Mouse (Mus musculus) liver, embryonic 13.5 days (tissue): ENCODE measurements around the gene Ccndbp1. TPM values are rescaled to one million over a fixed set of nuclear protein-coding genes. Genes with fewer than 3 reads are reported as not detected.
"Not testable (repeated sequence)": the region's sequence is repeated elsewhere in the genome, so short reads cannot be mapped to it uniquely, and the experiment has no call there.

ENCODE experiments used
- ATAC-seq: fragments of 200-750 bp; cut with Nextera tagmentation; 2 replicates; pipeline ENCODE4 v1.8.0; 2017; ENCODE audit warnings: low read depth, mild to moderate bottlenecking, moderate number of reproducible peaks, moderate library complexity
- DNase-seq: peaks from one replicate; pipeline ENCODE4 v3.0.0; 2022
- H3K27ac ChIP-seq: fragments of 300-500 bp; sonication (generic); 2 replicates; pipeline ENCODE4 v1.5.1; 2015; ENCODE audit warnings: moderate library complexity, mild to moderate bottlenecking, inconsistent platforms
- H3K27me3 ChIP-seq: fragments of 300-500 bp; sonication (generic); 2 replicates; pipeline ENCODE4 v1.6.1; 2015; ENCODE audit warnings: mild to moderate bottlenecking, inconsistent platforms
- H3K36me3 ChIP-seq: fragments of 300-500 bp; sonication (generic); 2 replicates; pipeline ENCODE4 v1.6.1; 2015; ENCODE audit warnings: mild to moderate bottlenecking, inconsistent platforms
- H3K4me1 ChIP-seq: fragments of 300-500 bp; sonication (generic); replicated peaks from 2 replicates; pipeline ENCODE4 v1.6.1; 2015; ENCODE audit warnings: inconsistent platforms
- H3K4me2 ChIP-seq: fragments of 300-500 bp; sonication (generic); 2 replicates; pipeline ENCODE4 v1.6.1; 2015; ENCODE audit warnings: inconsistent platforms, mild to moderate bottlenecking, moderate library complexity
- H3K4me3 ChIP-seq: fragments of 300-500 bp; sonication (generic); replicated peaks from 2 replicates; pipeline ENCODE4 v1.5.1; 2015; ENCODE audit warnings: mild to moderate bottlenecking, inconsistent platforms
- H3K9ac ChIP-seq: fragments of 300-500 bp; sonication (generic); 2 replicates; pipeline ENCODE4 v1.6.1; 2015; ENCODE audit warnings: mild to moderate bottlenecking, inconsistent platforms
- H3K9me3 ChIP-seq: fragments of 300-500 bp; sonication (generic); replicated peaks from 2 replicates; pipeline ENCODE4 v1.6.1; 2016; ENCODE audit warnings: inconsistent platforms
- WGBS: fragments of 180-500 bp; shearing (Covaris S2); methylation state at CpG from one replicate; pipeline ENCODE4 v1.1.7; 2015; ENCODE audit not compliant: insufficient replicate concordance; 5-methylcytosine and 5-hydroxymethylcytosine counted together
- polyA plus RNA-seq: library from polyadenylated mRNA; unstranded; fragments of >200 nt; fragmentation: Nextera tagmentation; extraction: Ambion mirVana; gene quantifications from 2 replicates; pipeline ENCODE4 v1.2.1, GENCODE M21; 2015

Gene Ccndbp1
- polyA plus RNA-seq, 1 experiment from 2014 or later: 43.5 TPM

GRCm38 (mm10) chr2:120976308-120976707 lies 31.9 kb upstream of the Ccndbp1 start:
- no peak for DNase-seq
- H3K27me3 ChIP-seq: no peaks in the 10 kb centered on the region
- peaks cover 45% of the 10 kb centered on the region for H3K4me1 ChIP-seq
- H3K4me2 ChIP-seq: peak overlapping the region; percentile 87
- H3K4me3 ChIP-seq: peak overlapping the region; percentile 78
- H3K9ac ChIP-seq: peak overlapping the region; percentile 7; the same call in 1 of the 2 replicates
- no peak for ATAC-seq
- WGBS: 43% methylated on average over 4 of the region's 4 CpGs
- peak overlapping the region; percentile 61 for H3K27ac ChIP-seq
- no peaks in the 10 kb centered on the region for H3K9me3 ChIP-seq
- no peaks in the 10 kb centered on the region for H3K36me3 ChIP-seq

- 2% methylated on average over 63 of the region's 71 CpGs for WGBS
- peaks cover 37% of the 10 kb centered on the region for H3K4me1 ChIP-seq
- ATAC-seq (peak; percentile 84), DNase-seq (peak; percentile 67)
- peak within 1 kb of the TSS; percentile 99 for H3K27ac ChIP-seq
- peak within 1 kb of the TSS; percentile 78 for H3K4me3 ChIP-seq
- H3K9ac ChIP-seq: peak within 1 kb of the TSS; percentile 90
- H3K9me3 ChIP-seq: no peaks in the 10 kb centered on the region
- H3K27me3 ChIP-seq: no peaks in the 10 kb centered on the region
- no peaks in the 10 kb centered on the region for H3K36me3 ChIP-seq
- H3K4me2 ChIP-seq: peak within 1 kb of the TSS; percentile 87
Observed at GRCm38 (mm10) chr2:120976990-120977925, 30.9 kb upstream of the Ccndbp1 start, which contains the start of gene Tmem62. Gene Tmem62, plus strand, starts transcription at chr2:120977017.

DNA sequence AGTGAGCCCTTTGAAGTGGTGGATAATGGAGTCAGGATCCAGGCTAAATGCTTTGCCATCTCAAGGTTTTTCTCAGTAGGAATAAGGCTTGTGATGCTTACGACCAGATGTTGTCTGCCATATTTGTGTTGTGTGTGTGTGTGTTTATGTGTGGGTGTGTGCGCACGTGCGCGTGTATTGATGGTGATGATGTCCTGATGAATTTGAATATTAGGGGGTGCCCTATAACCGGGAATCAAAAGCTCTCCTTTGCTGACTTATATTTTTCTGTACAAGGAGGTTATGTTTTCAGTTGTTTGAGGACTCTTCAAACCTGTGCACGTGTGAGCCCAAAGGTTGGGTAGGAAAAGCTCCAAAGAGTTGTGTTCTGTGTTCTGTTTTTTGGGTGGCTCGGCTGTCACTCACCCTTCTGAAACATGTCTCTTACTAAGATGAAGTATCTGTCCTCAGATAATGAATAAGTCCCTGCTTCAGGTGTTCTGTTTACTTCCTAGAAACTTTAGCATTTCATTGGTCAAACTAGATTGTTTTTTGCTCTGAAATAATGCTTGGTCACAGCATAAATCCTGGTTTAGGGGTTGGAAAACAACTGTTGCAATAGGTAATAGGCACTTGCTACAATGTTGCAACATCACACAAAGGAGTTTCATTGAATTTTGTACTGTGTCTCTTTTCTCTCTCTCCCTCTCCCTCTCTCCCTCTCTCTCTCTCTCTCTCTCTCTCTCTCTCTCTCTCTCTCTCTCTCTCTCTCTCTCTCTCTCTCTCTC lies 30.1 kb upstream of the Ccndbp1 start:
- Histone ChIP-seq H3K27ac (peak overlapping the region; percentile 99), H3K9ac (no peak overlapping the region), H3K4me2 (peak overlapping the region; percentile 87), H3K4me1 (peaks cover 31% of the 10 kb centered on the region), H3K27me3 (no peaks in the 10 kb centered on the region), H3K36me3 (no peaks in the 10 kb centered on the region), H3K9me3 (no peaks in the 10 kb centered on the region), H3K4me3 (peak overlapping the region; percentile 78)
- WGBS: 80% methylated on average over 8 of the region's 8 CpGs
- ATAC-seq: no peak
- no peak for DNase-seq

DNA sequence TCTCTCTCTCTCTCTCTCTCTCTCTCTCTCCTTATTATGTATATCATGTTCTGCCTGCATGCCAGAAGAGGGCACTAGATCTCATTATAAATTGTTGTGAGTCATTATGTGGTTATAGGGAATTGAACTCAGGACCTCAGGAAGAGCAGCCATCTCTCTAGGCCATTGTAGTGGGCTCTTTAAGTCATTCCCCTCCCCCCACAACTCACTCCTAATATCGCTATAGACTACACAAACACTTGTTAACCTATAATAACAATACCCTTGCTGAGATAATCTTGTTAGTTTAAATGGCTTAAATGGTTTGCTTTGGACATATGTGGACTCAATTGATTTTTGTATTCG lies 29.5 kb upstream of the Ccndbp1 start:
- H3K9me3 ChIP-seq: no peaks in the 10 kb centered on the region
- no peak overlapping the region for H3K9ac ChIP-seq
- ATAC-seq (no peak), DNase-seq (no peak)
- no peak overlapping the region for H3K4me3 ChIP-seq
- peaks cover 26% of the 10 kb centered on the region for H3K4me1 ChIP-seq
- H3K27me3 ChIP-seq: no peaks in the 10 kb centered on the region
- no peak overlapping the region for H3K27ac ChIP-seq
- H3K4me2 ChIP-seq: no peak overlapping the region
- H3K36me3 ChIP-seq: no peaks in the 10 kb centered on the region
- 62% methylated on average over 2 of the region's 2 CpGs for WGBS

GRCm38 (mm10) chr2:120979819-120980218 lies 28.4 kb upstream of the Ccndbp1 start:
- Histone ChIP-seq H3K36me3 (no peaks in the 10 kb centered on the region), H3K4me3 (no peak overlapping the region), H3K4me2 (no peak overlapping the region), H3K9ac (no peak overlapping the region), H3K4me1 (peaks cover 20% of the 10 kb centered on the region), H3K27ac (no peak overlapping the region), H3K9me3 (no peaks in the 10 kb centered on the region), H3K27me3 (no peaks in the 10 kb centered on the region)
- 80% methylated on average over 1 of the region's 1 CpGs for WGBS
- ATAC-seq (no peak), DNase-seq (no peak)

DNA sequence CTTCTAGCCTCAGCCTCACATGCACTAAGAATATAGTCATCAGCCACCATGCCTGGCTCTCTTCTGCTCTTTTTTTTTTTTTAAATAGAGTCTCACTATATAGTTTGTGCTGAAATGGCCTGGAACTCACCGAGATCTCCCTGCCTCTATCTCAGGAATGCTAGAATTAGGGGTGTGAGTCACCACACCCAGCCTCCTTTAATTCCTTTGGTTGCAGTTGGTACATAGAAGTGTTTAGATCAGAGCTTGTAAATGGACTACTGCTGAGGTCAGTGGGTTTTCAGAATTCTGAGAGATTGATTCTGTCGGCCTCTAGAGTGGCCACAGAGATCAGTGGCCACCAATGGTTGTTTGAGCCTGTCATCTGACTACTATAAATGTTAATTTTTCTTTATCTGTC lies 27.3 kb upstream of the Ccndbp1 start:
- no peak overlapping the region for H3K4me2 ChIP-seq
- no peak overlapping the region for H3K27ac ChIP-seq
- 47% methylated on average over 2 of the region's 2 CpGs for WGBS

DNA sequence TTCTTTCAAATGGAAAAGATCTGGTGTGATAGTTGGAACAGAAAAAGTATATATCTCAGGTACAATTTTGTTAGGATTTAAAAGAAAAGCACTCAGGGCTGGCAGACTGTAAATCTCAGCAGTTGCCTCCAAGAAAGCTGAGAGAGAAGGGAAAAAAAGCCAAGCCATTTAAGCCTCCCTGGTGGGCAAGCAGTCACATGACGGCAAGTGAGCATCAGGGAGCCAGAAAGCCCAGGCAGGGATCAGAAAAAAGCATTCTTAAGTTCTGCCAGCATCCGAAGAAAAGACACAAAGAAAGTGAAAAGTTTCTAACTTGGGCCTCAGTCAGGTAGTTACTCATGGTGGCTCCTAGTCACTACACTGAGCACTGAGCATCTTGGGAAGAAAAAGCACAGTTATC lies 24.6 kb upstream of the Ccndbp1 start:
- no peak for DNase-seq
- Histone ChIP-seq H3K27ac (no peak overlapping the region), H3K4me2 (no peak overlapping the region), H3K27me3 (no peaks in the 10 kb centered on the region), H3K9ac (no peak overlapping the region), H3K4me3 (no peak overlapping the region), H3K36me3 (no peaks in the 10 kb centered on the region), H3K4me1 (no peaks in the 10 kb centered on the region), H3K9me3 (no peaks in the 10 kb centered on the region)
- ATAC-seq: no peak
- WGBS: 61% methylated on average over 2 of the region's 2 CpGs

More for the DNA sequence above, 27.3 kb upstream of the Ccndbp1 start:
- no peak for ATAC-seq
- Histone ChIP-seq H3K9ac (no peak overlapping the region), H3K9me3 (no peaks in the 10 kb centered on the region), H3K4me3 (no peak overlapping the region), H3K27me3 (no peaks in the 10 kb centered on the region), H3K36me3 (no peaks in the 10 kb centered on the region), H3K4me1 (peaks cover 18% of the 10 kb centered on the region)
- DNase-seq: no peak

DNA sequence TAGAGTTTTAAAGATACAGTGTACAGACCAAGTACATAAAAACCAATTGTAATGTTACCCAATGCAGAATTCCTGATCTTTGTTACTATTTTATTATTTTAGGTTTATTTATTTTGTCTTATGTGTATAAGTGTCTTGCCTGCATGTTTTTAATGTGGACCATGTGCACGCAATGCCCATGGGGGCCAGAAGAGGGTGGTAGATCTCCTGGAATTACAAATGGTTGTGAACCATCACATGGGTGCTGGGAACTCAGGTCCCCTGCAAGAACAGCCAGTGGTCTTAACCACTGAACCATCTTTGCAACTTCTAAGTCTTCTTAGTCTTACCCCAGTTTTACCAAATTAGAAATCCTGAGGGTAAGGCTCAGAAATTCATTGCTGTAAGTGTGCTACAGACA lies 23.0 kb upstream of the Ccndbp1 start:
- H3K4me3 ChIP-seq: no peak overlapping the region
- H3K9ac ChIP-seq: no peak overlapping the region
- no peak for ATAC-seq
- WGBS: 86% methylated on average over 1 of the region's 1 CpGs
- H3K4me2 ChIP-seq: no peak overlapping the region
- no peak overlapping the region for H3K27ac ChIP-seq
- DNase-seq: no peak
- H3K36me3 ChIP-seq: no peaks in the 10 kb centered on the region
- 0 out of 2 replicates have a peak, but pooled peaks cover 2% of the 10 kb centered on the region for H3K4me1 ChIP-seq
- H3K9me3 ChIP-seq: no peaks in the 10 kb centered on the region
- no peaks in the 10 kb centered on the region for H3K27me3 ChIP-seq

DNA sequence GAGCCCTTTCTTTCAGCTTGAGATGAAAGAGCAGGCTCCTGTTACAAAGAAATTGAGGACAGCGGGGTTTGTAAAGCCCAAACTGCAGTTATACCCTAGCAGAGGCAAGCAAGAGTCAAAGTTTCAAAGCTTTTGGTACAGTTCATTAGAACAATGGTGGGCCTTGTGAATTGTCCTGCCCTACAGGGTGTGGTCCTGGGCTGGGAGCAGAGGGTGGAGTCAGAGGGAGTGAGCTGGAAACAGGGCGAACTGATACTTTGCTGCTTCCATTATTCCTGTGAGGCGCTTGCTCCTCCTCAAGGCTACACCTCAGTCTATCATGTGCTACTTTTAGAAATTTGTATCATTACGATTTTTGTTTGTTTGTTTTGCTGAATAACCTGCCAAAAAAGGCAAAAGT lies 17.0 kb upstream of the Ccndbp1 start:
- no peak overlapping the region for H3K27ac ChIP-seq
- no peaks in the 10 kb centered on the region for H3K27me3 ChIP-seq
- no peak overlapping the region for H3K4me2 ChIP-seq
- no peaks in the 10 kb centered on the region for H3K36me3 ChIP-seq
- no peak overlapping the region for H3K4me3 ChIP-seq
- no peak for DNase-seq
- ATAC-seq: no peak
- H3K9me3 ChIP-seq: no peaks in the 10 kb centered on the region
- H3K9ac ChIP-seq: no peak overlapping the region
- 67% methylated on average over 4 of the region's 4 CpGs for WGBS
- H3K4me1 ChIP-seq: peaks cover 11% of the 10 kb centered on the region

DNA sequence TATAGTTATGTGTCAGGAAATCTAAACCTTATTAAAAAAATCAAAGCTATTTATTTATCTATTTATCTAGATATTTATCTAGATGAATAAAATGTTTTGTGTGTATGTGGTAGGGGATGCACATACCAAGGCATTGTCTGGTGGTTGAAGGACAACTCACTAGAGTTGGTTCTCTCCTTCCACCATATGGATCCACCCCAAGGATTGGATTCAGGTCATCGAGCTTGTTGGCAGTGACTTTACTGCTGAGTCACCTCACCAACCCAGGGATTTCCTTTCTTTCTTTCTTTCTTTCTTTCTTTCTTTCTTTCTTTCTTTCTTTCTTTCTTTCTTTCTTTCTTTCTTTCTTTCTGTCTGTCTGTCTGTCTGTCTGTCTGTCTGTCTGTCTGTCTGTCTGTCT lies 11.6 kb upstream of the Ccndbp1 start:
- not testable (repeated sequence) for H3K4me2 ChIP-seq, H3K4me3 ChIP-seq, H3K9me3 ChIP-seq, DNase-seq, H3K9ac ChIP-seq, H3K27me3 ChIP-seq, ATAC-seq, H3K36me3 ChIP-seq, H3K27ac ChIP-seq
- peaks cover 11% of the 10 kb centered on the region for H3K4me1 ChIP-seq
- 46% methylated on average over 1 of the region's 1 CpGs for WGBS

- H3K4me1 ChIP-seq: peaks cover 8% of the 10 kb centered on the region
- no peak overlapping the region for H3K27ac ChIP-seq
- H3K9ac ChIP-seq: no peak overlapping the region
- no peaks in the 10 kb centered on the region for H3K36me3 ChIP-seq
- peak; percentile 69 for ATAC-seq
- H3K27me3 ChIP-seq: no peaks in the 10 kb centered on the region
- H3K4me3 ChIP-seq: no peak overlapping the region
- no peaks in the 10 kb centered on the region for H3K9me3 ChIP-seq
- 62% methylated on average over 8 of the region's 8 CpGs for WGBS
- DNase-seq: no peak
- H3K4me2 ChIP-seq: no peak overlapping the region
Observed at GRCm38 (mm10) chr2:120998863-120999262, 9.3 kb upstream of the Ccndbp1 start.
